Mouse (Mus musculus): ENCODE data around the gene Minos1. TPM values are rescaled to one million over a fixed set of nuclear protein-coding genes. Genes with fewer than 3 reads are reported as not detected.
A peak's percentile ranks its signal among the peaks of the same experiment; 100 is the strongest.

The Minos1 gene
- polyA plus RNA-seq, 2 experiments from 2014 or later = 358 to 400 TPM

DNA sequence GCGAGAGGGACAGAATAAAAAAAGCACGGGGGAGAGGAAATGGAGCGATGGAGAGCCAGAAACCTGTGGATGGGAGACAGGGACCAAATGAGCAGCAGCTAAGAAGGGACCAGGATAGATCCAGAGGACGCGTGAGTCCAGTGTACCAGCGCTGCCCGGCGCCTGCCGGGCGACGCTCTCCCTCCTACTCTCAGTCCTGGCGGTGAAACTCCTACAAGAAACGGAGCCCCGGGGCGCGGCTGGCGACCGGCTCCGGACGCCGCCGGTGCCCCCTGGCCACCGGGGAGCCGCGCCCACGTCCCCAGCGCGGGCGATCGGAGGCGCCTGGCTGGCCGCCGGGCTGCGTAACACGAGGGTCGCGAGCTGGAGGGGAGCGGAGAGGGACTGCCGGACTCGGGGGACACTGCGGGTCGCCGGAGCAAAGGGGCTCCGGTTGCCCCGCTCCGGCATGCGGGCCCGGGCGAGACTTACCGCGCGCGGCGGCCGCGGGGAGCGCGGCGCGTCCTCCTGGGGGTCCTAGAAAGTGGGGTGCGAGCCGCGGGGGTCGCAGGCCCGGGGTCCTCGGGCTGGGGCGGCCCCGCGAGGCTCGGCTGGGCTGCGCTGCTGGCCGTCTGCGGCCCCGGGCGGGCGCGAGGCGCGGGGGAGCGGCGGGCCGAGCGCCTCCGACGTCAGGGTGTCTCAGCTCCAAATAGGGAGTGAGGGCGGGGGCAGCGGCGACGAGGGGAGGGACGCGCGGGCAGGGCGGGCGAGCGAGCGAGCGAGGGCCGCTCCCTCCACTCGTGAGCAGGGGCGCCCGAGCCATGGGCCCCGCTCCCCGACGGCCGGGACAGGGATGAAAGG lies 38.3 kb downstream of the Minos1 start, which contains the start of gene Nbl1:
Nbl1 (minus strand) TSS at position 638 of the 840 bp plus-strand sequence.
- no peak for ATAC-seq

DNA sequence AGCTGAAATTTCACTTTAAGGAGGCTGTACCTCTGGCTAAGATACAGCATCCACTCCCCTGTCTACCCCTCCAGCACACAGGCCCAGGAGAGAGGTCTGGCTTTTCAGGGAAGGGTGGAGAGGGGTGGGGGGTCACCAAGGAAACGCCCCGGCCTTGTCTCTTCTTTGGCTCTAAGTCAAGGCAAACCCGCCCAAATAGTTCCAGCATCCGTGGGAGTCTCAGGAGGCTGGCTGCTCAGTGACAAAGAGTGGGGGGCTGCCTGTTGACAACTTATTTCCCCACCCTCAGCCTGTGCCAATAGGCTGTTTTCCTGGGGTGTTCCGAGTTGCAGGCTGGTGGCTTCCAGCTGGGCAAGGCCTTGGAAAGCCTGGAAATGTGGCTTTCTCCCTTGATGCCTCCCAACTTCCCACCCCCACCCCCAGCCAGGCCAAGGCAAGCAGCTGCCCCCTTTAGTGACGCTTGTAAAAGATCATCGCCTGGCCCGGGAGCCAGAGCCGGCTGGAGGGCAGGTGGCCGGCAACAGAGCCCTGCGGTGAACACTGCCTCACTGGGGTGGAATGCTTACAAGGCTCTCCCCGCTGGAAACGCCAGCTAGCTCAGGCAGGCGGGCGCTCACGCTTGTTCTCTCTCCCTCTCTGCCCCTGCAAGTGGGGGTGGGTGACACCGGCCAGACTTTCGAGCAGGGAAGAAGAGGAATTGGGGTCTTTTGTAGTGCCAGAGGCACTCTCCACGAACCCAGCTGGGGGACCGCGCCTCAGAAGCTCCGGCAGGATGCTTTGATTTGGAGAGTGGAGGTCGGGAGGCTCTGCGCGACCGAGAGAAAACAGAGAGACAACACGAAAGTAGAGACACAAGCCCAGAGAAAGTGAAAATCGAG lies 39.2 kb downstream of the Minos1 start:
- no peak for ATAC-seq

DNA sequence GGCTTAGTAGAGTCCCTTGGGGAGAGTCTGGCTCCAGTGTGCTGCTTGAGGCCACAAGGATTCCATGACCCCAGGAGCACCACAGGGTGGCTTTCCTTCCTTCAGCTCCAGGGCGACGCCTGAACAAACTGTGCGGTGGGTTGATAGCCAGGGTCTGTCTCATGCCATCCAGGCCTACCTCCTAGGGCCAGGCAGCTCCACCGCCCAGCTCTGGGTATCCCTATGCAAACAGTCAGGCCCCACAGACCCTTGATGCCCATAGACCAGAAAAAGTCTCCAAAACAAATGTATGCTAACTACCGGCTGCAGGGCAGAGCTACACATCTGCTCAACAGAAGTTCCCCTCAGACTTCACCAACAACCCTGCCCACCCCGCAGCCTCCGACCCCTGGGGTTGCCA lies 39.8 kb downstream of the Minos1 start:
- no peak for ATAC-seq

DNA sequence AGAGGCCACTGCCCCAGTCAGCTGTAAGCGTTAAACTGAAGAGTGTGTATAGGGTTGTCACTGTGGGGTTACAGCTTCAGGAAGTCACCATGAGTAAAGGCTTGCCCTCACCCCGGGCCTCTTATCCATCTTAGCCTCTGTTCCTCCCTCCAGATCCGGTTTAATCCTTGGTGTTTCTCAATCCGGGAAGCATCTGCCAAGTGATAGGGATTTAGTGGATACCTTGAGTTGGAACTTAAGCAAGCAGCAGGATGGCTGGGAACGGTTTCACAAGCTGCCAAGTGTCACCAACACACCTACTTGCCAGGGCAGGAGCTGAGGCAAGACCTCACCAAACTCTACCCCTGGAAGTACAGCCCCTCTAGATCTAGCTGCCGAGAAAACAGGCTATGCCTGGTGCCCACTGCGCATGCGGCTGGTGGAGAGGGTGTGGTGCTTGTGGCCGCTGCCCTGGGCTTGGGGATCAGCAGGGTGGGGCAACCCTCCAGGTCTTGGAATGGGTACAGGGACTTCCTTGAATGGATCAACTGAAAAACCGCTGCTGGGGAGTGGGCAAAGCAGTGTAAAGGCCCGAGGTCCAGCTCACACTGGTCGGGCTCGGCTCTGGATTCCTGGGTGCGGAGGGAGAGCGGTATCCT lies 40.5 kb downstream of the Minos1 start:
- ATAC-seq = no peak

DNA sequence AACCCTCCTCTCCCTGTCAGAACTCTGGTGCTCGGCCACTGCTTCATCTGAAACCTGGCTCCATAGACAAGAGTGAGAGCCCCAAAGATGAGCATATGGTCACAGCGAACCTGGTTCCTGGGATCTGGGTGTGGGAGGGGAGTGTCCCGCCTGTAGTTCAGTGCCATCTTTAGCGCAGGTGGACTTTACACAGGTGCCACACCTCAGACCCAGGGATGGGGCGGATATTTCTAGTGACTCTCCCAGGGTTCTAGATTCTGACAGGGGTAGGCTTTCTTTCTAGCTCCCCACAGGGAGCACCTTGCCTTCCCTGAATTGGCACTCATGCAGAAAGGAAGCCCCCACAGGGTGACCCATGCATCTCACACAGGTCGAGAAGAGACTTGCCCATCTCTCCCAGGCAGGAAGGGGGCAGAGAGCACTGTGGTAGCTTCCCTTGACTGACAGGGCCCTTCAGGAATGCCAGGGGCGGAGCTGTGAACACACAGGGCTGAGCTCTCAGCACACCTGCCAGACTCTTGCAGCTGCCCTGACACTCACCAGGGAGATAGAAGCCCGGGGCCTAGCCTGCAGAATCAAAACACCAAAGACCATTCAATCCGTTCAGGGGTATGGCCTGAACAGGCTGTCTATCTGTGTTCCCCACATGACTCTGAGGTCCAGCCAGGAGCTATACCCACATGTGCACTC lies 41.8 kb downstream of the Minos1 start:
- ATAC-seq = no peak

DNA sequence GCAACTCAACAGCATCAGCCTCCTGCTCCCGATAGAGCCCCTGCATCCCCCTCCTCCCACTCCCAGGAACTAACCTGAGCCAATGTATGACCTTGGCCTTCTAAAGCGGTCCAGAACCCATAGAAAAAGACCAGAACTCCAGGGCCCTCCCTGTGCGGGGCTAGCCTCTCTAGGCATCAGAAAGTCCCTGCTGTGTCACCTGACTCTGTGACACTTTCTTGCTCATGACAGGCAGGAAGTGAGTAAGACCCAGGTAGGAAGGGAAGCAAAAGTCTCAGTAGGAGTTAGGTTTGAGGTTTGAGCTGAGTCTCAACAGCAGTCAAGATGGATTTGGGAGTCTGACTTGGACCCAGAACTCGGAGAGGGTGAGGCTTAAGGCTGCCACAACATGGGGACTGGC lies 43.9 kb downstream of the Minos1 start:
- peak; percentile 91 for ATAC-seq

DNA sequence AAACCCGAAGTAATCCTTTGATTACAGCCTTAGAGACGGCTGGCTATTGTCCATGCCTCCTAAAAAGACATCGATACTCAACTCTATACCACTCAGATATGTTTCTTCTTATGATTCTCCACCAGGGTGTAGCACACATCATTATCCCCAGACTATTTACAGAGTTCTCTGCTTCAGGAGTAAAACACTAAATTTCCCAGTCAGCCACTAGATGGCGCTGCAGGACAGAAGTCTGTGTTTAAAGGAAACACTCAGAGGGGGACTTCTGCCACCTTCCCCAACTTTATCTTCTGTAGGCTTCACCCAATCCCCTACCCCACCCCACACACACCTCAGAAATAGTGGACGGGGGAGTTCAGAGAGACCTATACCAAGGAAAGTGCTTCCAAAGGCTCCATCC lies 44.9 kb downstream of the Minos1 start:
- ATAC-seq = peak; percentile 36

DNA sequence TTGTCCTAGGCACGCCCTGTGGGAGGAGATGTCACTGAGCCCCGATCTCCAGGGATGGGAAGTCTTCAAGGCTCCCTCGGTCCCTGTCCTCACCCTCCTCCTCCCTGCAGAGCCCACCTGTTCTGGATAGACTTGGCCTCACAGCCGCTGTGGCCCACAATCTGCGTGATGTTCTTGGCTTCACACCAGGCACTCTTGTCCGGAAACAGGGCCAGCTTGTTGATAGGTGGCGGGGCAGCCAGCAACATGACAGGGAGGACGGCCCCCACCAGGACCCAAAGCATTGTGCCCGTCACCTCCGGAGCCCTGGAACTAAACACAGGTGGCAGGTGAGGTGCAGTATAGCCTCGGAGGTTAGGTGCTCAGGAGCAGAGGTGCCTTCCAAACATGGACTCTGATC lies 45.6 kb downstream of the Minos1 start:
- ATAC-seq = no peak

DNA sequence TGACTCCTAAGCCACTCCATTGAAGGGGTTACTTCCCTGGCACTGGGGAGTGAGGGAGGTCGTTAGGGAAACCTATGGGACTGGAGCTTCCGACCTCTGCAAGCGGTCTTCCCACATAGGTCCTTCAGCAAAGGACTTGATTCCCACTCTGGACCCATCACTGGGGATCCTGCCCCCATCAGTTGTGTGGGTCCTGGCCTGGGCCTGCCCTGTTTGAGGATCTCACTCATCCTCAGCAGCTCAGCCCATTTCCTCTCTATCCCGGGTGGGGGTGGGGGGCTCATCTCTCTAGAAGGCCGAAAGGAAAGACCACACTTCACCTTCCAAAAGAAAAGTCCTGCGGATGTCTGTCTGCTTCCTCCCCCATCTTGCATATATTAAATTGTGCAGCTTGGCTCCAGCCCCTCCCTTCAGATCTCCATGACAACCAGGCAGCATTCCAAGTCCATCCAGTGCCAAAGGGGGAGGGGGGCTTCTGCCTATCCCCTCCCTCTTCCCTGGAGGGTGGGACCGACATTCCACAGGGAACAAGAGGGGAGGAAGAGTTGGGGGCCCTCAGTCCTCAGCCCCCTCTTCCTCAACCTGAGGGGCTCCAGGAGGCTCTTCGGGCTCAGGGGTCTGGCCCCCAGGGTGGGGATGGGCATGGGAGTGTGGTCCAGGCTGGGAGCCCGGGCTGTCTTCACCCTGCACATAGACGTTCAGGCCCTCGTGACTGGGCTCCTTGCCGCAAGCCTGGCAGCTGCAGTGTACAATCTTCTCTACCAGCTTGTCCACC lies 47.9 kb downstream of the Minos1 start:
- no peak for ATAC-seq

DNA sequence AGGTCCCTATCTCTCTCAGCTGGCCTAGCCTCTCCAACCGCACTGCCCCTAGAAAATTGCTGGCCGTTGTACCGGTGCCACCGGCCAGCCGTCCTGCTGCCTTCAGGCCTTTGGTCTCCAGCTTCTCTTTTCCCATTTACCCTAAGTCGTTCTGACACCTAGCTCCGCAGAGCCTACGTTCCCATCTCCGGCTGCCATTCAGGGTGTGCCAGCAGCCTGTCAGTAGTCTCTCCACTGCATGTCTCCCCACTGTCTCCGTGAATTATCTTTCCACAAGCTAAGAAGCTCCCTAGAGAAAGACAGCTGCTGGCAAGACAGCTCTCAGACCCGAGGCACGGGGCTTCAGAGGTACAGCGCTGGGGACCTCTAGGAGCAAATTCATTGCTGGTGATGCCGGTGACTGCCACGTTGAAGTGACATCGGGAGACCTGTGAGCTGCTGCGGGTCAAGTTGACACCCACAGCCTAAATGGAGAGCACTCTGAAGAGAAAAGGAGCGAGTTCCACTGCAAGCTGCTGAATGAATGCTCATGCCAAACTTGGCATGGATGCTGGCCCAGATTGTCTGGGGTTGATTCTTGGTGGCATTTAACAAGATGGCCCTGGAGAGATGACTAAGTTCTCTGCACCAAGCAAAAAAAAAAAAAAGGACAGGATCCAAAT lies 49.5 kb downstream of the Minos1 start:
- no peak for ATAC-seq

DNA sequence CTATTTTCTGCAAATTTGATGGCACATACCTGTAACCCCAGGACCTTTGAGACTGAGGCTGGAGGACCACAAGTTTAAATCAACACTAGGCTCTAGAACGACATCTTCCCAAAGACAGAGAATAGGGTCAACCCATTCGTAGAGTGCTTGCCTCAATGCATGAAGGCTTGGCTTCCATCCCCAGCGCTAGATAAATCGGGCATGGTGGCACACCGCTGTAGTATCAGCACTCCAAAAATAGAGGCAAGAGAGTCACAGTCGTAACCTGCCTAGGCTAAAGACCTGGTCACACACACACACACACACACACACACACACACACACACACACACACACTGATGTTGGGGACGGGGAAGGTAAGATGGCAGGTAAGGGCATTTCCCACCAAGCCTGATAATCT lies 50.7 kb downstream of the Minos1 start:
- ATAC-seq = no peak

DNA sequence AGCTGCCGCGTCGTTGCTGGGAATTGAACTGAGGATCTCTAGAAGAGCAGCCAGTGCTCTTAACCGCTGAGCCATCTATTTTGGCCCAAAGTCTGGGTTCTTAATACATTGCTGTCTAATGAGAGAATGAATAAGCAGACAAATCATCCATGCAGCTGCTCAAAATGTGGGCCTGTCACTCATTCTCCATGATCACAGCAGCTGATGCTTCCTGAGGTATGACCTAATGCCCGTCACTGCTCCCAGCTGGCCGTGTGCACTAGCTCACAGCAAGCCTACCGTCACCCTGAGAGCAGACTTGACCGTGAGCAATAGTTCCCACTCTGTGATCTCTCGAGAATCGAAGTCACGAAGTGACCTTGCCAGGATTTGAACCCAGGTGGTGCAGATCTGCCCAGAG lies 51.5 kb downstream of the Minos1 start:
- no peak for ATAC-seq

DNA sequence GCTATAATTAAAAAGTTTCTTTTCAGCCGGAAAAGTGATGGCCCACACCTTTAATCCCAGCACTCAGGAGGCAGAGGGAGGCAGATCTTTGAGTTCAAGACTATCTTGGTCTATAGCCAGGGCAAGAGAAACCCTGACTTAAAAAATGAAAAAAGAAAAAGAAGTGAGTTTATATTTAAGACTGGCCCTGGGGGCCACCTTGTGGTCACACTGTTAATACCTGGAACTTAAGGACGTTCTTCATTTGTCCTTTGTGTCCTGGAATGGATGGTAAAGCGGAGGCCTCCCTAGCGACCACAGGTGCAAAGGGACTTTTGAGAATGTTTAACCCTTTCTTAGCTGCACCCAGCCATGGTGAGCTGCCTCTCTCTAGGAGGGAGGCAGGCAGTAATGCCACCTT lies 52.2 kb downstream of the Minos1 start:
- ATAC-seq = no peak

DNA sequence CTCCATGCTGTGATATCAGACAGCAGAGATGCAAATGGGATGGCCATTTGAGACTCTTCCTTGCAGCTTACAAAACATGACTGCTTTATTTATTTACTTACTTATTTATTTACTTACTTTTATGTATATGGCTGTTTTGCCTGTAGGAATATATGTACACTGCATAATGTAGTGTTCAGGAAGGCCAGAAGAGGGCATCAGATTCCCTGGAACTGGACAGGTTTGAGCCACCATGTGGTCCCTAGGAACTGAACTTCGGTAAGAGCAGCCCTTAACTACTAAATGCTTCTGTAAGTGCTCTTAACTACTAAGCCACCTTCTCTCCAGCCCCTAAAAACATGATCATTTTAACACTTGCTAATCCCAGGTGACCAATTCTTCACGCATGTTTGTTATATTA lies 52.6 kb downstream of the Minos1 start:
- ATAC-seq = no peak

DNA sequence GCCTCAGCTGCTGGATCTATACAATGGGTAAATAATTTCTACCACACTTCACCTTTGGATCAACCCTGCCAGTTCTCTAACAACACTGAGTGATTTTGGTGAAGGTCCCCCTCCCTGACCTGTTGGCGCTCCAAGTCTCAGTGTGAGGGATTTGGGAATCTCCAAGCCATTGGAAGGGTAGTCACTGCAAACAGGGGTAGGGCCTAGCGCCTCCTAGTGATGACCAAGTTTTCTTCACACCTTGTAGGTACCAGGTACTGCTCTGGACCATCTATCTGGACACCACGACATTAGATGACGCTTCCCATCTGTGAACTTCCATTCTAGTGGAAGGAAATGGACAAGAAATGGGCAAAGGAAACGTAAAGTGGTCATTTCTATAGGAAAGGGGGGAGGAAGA lies 55.0 kb downstream of the Minos1 start:
- ATAC-seq = no peak

DNA sequence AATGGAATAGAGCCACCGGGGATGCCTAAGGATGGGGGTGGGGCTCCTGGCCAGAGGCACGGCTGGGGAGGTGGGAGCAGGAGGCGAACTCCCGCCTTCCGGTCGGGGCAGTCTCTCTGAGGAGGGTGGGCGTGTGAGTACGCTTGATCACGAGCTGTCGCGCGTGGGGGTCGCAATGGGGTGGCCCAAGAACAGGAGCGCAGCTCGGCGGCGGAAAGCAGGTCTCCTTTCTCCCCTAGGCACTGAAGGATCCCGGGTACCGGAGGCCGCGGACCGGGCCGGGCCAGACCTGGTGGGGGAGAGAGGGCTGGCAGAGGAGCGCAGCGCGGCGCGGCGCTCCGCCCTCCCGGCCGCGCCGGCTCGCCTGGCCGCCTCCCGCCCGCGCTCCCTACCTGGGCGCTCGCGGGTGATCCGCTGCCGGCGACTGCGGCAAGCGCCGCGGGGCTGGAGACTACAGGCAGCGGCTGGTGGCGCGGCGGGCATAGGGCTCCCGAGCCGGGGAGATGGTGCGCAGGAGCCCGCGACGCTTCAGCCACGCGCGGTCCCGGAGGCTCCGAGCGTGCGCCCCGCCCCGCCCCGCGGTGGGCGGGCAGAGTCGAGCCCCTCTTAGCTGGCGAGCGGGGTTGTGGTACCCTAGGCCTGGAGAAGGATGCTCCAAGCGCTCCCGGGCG lies 55.7 kb downstream of the Minos1 start, which contains the start of gene Htr6:
Htr6 (minus strand) TSS at position 530 of the 671 bp plus-strand sequence.
- no peak for ATAC-seq

DNA sequence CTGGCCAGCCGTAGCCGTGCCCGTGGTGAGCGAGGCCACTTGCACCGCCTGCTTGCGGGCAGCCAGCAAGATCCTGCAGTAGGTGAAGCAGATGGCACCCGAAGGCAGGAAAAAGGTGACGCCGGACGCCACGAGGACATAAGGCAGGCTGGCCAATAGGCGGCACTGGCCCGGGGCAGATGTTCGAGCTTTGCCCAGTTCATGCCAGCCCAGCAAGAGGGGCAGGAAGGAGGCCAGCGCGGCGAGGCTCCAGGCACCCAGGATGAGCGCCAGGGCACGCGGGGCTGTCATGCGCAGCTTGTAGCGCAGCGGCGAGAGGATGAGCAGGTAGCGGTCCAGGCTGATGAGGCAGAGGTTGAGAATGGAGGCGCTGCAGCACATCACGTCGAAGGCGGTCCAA lies 56.9 kb downstream of the Minos1 start:
- ATAC-seq = no peak

DNA sequence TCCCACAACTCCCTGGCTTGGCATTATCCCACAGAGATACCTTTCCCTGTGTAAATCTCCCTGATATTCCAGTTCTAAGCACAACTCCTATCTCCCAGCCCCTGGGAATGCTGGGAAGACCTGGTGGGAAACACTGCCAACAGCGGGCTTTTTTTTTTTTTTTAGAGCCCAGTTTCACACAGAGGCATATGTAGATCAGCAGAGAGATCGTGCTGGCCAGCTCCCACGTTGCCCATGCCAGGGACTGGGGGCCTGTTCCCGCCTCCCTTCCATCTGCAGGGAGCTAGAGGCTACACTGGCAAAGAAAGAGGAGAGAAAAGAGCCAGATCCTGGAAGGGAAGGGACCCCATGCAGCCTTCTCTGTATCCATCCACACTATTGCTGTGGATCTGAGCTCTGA lies 62.6 kb downstream of the Minos1 start:
- no peak for ATAC-seq

DNA sequence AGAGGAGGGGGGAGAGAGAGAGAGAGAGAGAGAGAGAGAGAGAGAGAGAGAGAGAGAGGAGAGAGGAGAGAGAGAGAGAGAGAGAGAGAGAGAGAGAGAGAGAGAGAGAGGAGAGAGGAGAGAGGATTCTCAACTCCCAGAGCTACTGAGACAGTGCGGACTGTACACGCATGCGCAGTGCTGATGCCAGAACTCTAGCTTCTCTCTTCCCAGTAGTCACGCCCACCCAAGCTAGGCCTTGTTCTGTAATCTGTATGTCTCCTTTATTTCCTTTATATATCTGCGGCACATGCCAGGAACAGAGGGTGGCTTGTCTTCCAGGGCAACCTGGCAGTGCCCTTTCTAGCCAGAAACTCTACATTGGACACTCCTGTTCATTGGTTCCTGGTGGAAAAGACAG lies 66.1 kb downstream of the Minos1 start:
- ATAC-seq = no peak

DNA sequence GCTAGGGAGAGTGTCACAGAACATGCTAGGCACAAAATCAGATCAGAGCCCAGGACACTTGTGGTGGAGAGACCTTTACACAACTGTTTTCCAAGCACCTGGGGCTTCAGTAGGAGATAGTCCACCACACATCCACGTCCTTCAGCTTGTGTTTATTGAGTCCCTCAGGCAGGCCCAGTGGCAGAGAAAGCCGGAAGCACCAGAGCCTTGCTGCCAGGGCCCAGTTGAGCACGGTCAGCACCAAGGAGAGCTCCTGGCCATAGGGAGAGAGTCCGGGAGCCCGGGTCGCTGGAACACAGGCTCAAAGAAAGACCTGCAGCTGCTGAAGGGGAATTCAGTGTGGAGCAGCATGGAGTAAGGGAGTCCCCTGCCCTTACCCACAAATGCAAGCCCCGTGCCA lies 71.3 kb downstream of the Minos1 start:
- no peak for ATAC-seq

DNA sequence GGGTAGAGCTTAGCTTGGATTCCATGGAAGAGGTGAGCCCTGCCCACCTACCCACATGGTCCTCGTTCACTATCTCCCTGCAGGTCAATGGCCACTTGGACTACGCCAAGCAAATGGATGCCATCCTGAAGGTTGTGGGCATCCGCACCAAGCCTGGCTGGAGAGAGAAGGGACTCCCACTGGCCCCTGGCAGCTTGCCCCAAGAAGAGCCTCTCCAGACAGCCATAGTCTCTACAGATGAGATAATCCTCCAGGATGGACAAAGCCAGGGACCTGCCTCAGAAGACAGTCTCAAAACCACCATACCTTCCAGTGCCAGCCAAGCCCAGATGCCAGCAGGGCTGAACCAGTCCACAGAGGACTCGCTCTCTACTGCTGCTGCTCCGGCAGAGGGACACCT lies 72.9 kb downstream of the Minos1 start:
- no peak for ATAC-seq
